Mouse (Mus musculus): ENCODE measurements around the gene Psmg1. TPM values are rescaled to one million over a fixed set of nuclear protein-coding genes. Genes with fewer than 3 reads are reported as not detected.
"Not testable (repeated sequence)": the region's sequence is repeated elsewhere in the genome, so short reads cannot be mapped to it uniquely, and the experiment has no call there.

The Psmg1 gene
- polyA plus RNA-seq, 1 experiment from 2014 or later: 70.5 TPM

DNA sequence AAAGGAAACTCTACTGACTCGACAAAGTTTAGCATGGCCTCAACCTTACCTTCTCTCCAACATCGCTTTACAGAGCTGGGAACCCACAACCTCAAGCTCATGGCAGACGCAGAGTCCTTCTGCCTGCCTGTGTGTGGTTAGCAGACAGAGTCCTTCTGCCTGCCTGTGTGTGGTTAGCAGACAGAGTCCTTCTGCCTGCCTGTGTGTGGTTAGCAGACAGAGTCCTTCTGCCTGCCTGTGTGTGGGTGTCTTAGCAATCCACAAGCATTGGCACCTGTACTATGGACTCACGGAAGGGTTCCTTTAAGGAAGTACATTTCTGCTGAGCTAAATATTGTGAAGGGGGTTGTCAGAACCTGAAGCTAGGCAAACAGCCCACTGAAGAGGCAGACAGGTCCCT lies 3.8 kb upstream of the Psmg1 start:
- not testable (repeated sequence) for H3K27me3 ChIP-seq; H3K9ac ChIP-seq; H3K4me3 ChIP-seq; ATAC-seq (ENCODE audit: low FRiP score); H3K27ac ChIP-seq; H3K4me2 ChIP-seq (replicated peaks); H3K9me3 ChIP-seq (replicated peaks)
- Histone ChIP-seq H3K4me1 (peaks cover 11% of the 10 kb centered on the region), H3K36me3 (peaks cover 38% of the 10 kb centered on the region)
- 90% methylated on average over 4 of the region's 4 CpGs for WGBS

DNA sequence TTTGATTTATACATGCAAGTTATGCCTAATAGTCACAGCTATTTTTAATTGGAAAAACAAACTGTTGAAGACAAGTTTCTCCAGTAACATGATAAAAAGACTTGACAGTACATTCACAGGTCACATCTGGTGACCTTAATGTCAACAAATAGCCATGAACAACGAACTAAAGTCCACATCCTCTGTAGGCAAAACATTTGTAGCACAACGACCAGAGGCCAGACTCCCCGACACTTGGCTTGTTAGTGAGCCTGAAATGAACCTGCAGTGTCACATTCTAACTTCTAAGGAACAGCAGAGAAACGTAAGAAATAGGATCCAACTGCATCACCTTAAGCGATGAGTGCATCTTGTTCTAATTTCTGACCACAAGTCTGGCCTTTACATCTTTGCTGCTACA lies 1.8 kb upstream of the Psmg1 start:
- H3K27me3 ChIP-seq: no peaks in the 10 kb centered on the region
- no peak overlapping the region for H3K4me2 ChIP-seq (replicated peaks)
- H3K4me3 ChIP-seq: no peak overlapping the region
- no peak for ATAC-seq (ENCODE audit: low FRiP score)
- peaks cover 13% of the 10 kb centered on the region for H3K4me1 ChIP-seq
- H3K27ac ChIP-seq: no peak overlapping the region
- WGBS: 74% methylated on average over 5 of the region's 5 CpGs
- H3K9me3 ChIP-seq (replicated peaks): no peaks in the 10 kb centered on the region
- H3K9ac ChIP-seq: no peak overlapping the region
- H3K36me3 ChIP-seq: peaks cover 32% of the 10 kb centered on the region

DNA sequence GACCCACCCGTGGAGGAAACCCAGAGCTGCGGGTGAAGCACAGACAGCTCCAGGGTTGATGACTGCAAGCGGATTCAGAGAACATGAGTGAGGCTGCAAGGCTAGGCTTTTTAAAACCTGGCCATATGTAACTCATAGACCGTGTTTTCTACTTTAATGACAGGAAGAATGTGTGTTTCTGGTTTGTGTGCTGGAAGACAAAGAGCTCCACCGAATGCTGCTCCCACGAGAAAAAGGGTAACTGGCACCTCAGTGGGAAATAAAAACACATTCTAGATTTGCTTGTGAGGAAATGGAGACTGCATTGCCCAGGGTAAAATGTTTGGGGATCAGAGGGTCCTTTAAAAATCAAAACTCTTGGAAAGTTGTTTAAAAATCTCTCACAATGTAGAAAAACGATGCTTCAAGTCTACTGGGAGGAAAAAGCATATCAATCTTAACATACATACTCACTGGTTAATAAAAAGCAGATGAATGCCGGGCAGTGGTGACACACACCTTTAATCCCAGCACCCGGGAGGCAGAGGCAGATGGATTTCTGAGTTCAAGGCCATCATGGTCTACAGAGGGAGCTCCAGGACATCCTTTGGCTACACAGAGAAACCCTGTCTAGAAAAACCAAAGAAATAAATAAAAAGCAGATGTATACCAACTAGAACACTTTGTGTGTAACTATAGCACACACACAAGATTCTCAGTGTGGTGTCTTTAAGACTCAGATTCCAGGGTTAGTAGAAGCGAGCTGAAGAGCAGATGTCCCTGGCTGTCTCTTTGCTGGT lies 551 bp upstream of the Psmg1 start:
- H3K9ac ChIP-seq: peak overlapping the region; percentile 84
- peaks cover 32% of the 10 kb centered on the region for H3K36me3 ChIP-seq
- H3K9me3 ChIP-seq (replicated peaks): no peaks in the 10 kb centered on the region
- H3K27me3 ChIP-seq: no peaks in the 10 kb centered on the region
- peak overlapping the region; percentile 70 for H3K4me2 ChIP-seq (replicated peaks)
- ATAC-seq (ENCODE audit: low FRiP score): no peak
- 9% methylated on average over 10 of the region's 10 CpGs for WGBS
- H3K4me1 ChIP-seq: peaks cover 13% of the 10 kb centered on the region
- peak overlapping the region; percentile 71 for H3K4me3 ChIP-seq
- peak overlapping the region; percentile 83 for H3K27ac ChIP-seq

DNA sequence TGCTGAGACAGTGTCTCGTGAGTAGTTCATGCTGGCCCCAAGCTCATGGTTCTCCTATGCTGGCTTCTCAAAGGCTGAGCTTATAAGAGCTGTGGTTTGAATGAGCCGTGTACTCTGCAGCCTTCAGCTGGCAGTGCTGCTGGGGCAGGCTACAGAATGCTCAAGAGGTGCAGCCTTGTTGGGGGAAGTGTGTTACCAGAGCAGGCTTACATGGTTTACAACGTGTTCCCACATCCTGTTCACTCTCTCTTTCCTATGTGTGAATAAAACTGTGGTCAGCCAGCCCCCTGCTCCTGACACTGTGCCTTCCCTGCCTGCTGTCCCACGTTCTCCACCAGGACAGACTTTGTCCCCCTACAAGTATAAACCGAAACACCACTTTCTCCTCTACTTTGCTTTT lies 5.8 kb downstream of the Psmg1 start:
- H3K4me1 ChIP-seq: peaks cover 4% of the 10 kb centered on the region
- no peak overlapping the region for H3K9ac ChIP-seq
- H3K9me3 ChIP-seq (replicated peaks): no peaks in the 10 kb centered on the region
- no peaks in the 10 kb centered on the region for H3K27me3 ChIP-seq
- H3K4me2 ChIP-seq (replicated peaks): no peak overlapping the region
- no peak overlapping the region for H3K27ac ChIP-seq
- WGBS: 87% methylated on average over 5 of the region's 5 CpGs
- ATAC-seq (ENCODE audit: low FRiP score): no peak
- peaks cover 48% of the 10 kb centered on the region for H3K36me3 ChIP-seq
- H3K4me3 ChIP-seq: no peak overlapping the region

DNA sequence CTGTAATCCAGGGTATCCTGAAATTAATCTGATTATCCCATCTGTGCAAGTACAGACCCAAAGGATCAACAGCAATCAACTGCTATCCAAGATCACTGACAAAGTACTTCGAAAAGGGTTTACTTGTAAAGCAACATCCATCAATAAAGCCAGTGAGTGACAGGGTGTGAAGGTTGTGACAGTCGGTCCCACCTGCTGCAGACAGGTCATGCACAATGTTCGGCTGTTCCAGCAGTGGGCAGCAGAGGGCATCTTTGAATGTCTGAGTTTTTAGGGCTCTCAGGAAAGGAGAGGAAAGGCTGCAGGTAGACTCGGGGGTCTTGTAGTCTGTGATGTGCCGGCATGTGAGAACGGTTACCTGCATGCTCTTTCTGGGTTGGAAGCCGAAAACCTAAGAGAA lies 7.2 kb downstream of the Psmg1 start:
- peaks cover 56% of the 10 kb centered on the region for H3K36me3 ChIP-seq

DNA sequence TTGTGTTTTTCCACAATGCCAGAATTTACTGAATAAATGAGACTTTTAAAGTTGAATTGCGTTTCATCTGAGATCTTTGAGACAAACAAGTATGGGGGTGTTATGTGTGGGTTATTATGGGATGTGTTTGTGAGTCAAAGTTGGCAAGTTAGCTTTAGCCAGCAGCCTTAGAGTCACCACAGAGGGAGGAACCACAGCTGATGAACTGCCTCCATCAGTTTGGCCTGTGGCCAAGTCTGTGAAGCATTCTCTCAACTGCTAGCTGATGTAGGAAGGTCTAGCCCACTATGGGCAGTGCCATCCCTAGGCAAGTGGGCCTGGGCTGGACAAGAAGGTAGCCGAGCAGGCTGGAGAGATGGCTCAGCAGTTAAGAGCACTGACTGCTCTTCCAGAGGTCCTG lies 19.9 kb downstream of the Psmg1 start:
- ATAC-seq (ENCODE audit: low FRiP score): no peak
- H3K9me3 ChIP-seq (replicated peaks): no peaks in the 10 kb centered on the region
- WGBS: 90% methylated on average over 2 of the region's 2 CpGs
- H3K27ac ChIP-seq: no peak overlapping the region
- no peaks in the 10 kb centered on the region for H3K27me3 ChIP-seq
- H3K4me1 ChIP-seq: no peaks in the 10 kb centered on the region
- H3K36me3 ChIP-seq: no peaks in the 10 kb centered on the region
- no peak overlapping the region for H3K4me2 ChIP-seq (replicated peaks)
- H3K4me3 ChIP-seq: no peak overlapping the region
- no peak overlapping the region for H3K9ac ChIP-seq

More for the DNA sequence above, 7.2 kb downstream of the Psmg1 start:
- H3K9me3 ChIP-seq (replicated peaks): no peaks in the 10 kb centered on the region
- no peak overlapping the region for H3K9ac ChIP-seq
- H3K4me3 ChIP-seq: no peak overlapping the region
- no peak overlapping the region for H3K27ac ChIP-seq
- H3K4me2 ChIP-seq (replicated peaks): no peak overlapping the region
- WGBS: 83% methylated on average over 7 of the region's 7 CpGs
- H3K27me3 ChIP-seq: no peaks in the 10 kb centered on the region
- H3K4me1 ChIP-seq: no peaks in the 10 kb centered on the region
- ATAC-seq (ENCODE audit: low FRiP score): no peak

DNA sequence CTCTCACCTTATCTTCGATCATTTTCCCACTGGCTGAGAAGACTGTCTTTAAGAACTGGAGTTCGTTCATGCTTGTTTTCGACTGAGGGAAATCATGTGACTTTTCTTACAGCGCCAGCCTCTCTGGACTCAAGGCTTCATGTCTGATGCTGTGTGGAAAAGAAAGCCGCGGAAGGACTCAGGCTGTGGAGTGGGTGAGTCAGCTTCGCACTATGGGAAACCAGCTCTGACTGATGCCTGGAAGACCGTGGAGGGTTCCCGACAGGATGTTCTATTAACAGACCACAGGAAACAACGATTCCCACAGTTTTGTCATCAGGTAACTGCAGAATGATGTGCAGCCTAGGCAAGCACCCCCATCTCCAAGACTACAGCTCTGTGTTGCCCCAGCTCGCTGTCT lies 23.3 kb downstream of the Psmg1 start:
- no peak for ATAC-seq (ENCODE audit: low FRiP score)
- no peaks in the 10 kb centered on the region for H3K36me3 ChIP-seq
- WGBS: 88% methylated on average over 11 of the region's 11 CpGs
- H3K27ac ChIP-seq: no peak overlapping the region
- H3K4me1 ChIP-seq: no peaks in the 10 kb centered on the region; the same call in 1 of the 2 replicates
- no peaks in the 10 kb centered on the region for H3K9me3 ChIP-seq (replicated peaks)
- no peaks in the 10 kb centered on the region for H3K27me3 ChIP-seq
- H3K9ac ChIP-seq: no peak overlapping the region
- no peak overlapping the region for H3K4me3 ChIP-seq
- H3K4me2 ChIP-seq (replicated peaks): no peak overlapping the region

DNA sequence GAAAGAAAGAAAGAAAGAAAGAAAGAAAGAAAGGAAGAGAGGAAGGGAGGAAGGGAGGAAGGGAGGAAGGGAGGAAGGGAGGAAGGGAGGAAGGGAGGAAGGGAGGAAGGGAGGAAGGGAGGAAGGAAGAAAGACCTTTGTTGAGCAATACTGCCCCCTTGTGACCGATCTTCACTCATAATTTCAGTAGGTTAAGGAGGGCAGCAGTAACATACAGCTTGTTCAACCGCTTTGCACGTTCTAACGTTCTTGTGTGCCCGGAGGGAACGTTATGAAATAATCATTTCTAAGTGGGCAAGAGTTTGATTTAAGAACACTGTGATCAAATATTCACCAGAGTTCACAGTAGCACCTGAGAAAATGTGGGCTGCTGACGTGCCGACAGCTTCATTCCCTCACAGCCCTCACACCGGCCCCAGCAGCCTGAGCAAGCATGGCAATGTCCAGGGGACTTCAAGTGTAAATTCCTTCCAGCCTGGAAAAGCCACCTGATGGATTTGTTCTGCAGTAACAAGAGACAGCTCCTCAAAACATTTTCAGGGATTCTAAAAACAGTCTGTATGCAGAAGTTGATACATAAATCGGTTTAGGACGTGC lies 26.2 kb downstream of the Psmg1 start:
- H3K9me3 ChIP-seq (replicated peaks): no peaks in the 10 kb centered on the region

DNA sequence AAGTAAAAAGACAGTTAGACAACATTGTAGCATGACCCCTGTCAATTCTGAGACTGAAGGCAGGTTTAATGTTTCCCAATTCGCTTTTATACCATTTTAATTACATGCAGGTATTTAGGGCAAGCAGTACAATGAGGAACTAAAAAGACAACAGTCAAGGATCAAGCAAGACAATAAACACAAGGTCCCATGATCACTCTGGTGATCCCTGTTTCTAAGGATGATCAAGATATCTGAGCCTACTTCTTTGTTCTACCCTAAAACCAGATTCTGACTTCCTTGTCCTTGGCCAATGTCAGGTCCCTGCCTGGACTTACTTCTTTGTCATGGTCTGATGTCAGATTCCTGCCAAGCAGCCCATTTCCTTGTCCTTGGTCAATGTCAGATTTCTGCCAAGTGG lies 29.3 kb downstream of the Psmg1 start:
- H3K27me3 ChIP-seq; ATAC-seq (ENCODE audit: low FRiP score); H3K4me2 ChIP-seq (replicated peaks); H3K4me1 ChIP-seq; H3K4me3 ChIP-seq; H3K9me3 ChIP-seq (replicated peaks); H3K36me3 ChIP-seq; H3K9ac ChIP-seq; H3K27ac ChIP-seq: not testable (repeated sequence)
- WGBS: 69% methylated on average over 1 of the region's 1 CpGs

More for the DNA sequence above, 26.2 kb downstream of the Psmg1 start:
- Histone ChIP-seq H3K36me3 (no peaks in the 10 kb centered on the region), H3K27me3 (no peaks in the 10 kb centered on the region), H3K27ac (no peak overlapping the region), H3K4me2 (replicated peaks) (no peak overlapping the region), H3K9ac (no peak overlapping the region), H3K4me3 (no peak overlapping the region), H3K4me1 (no peaks in the 10 kb centered on the region; the same call in 1 of the 2 replicates)
- 48% methylated on average over 11 of the region's 11 CpGs for WGBS
- ATAC-seq (ENCODE audit: low FRiP score): no peak

DNA sequence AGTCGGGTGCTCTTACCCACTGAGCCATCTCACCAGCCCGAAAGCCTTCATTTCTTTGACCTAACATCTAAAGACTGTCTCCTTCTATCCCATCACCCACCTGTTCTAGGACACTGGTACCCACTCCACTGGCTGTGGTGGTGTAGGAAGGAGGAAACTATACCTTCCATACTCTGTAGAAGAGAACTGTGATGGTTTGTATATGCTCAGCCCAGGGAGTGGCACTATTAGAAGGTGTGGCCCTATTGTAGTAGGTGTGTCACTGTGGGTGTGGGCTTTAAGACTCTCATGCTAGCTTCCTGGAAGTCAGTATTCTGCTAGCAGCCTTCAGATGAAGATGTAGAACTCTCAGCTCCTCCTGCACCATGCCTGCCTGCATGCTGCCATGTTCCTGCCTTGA lies 30.1 kb downstream of the Psmg1 start:
- not testable (repeated sequence) for H3K4me1 ChIP-seq; H3K9ac ChIP-seq; H3K4me3 ChIP-seq; H3K27ac ChIP-seq; ATAC-seq (ENCODE audit: low FRiP score); H3K27me3 ChIP-seq; H3K4me2 ChIP-seq (replicated peaks); H3K36me3 ChIP-seq; H3K9me3 ChIP-seq (replicated peaks)
- WGBS: 100% methylated on average over 2 of the region's 2 CpGs

DNA sequence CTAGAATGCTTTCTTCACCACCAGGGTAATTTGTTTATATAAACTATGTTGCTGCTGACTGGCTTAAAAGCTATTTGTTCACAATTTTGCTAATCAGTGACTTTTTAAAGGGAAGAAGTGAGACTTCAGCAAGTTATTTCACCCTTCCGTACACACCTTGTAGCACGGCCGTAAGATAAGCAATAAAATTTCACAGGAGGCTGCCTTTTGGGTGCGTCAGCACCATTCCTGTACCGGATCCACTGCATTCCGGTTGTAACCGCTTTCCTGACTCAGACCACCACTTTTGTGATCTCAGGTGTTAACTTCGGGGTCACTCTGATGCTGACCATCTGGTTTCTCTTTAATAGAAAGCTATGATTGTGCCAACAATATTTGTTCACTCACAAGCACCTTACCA lies 32.7 kb downstream of the Psmg1 start:
- H3K4me2 ChIP-seq (replicated peaks): no peak overlapping the region
- H3K36me3 ChIP-seq: no peaks in the 10 kb centered on the region
- H3K27me3 ChIP-seq: no peaks in the 10 kb centered on the region
- no peak overlapping the region for H3K9ac ChIP-seq
- ATAC-seq (ENCODE audit: low FRiP score): no peak
- no peak overlapping the region for H3K4me3 ChIP-seq
- no peaks in the 10 kb centered on the region; the same call in 1 of the 2 replicates for H3K4me1 ChIP-seq
- H3K27ac ChIP-seq: no peak overlapping the region
- 90% methylated on average over 8 of the region's 8 CpGs for WGBS
- no peaks in the 10 kb centered on the region for H3K9me3 ChIP-seq (replicated peaks)

DNA sequence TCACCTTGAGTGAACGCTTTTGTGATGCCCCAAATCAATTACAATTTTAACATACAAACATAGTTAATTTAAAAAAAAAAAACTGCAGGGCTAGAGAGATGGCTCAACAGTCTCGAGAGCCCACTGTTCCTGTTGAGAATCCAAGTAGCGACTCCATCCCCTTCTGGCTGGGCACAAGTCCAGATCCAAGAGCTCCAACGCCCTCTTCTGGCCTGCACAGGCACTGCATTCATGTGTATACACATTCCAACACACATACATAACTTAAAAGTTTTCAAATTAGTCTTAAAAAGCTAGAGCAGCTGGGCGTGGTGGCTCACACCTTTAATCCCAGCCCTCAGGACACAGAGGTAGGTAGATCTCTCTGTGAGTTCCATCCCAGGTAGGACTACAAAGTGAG lies 34.1 kb downstream of the Psmg1 start:
- no peaks in the 10 kb centered on the region for H3K27me3 ChIP-seq
- no peaks in the 10 kb centered on the region for H3K9me3 ChIP-seq (replicated peaks)
- no peaks in the 10 kb centered on the region for H3K4me1 ChIP-seq
- no peak overlapping the region for H3K4me2 ChIP-seq (replicated peaks)
- H3K4me3 ChIP-seq: no peak overlapping the region
- H3K27ac ChIP-seq: no peak overlapping the region
- no peak for ATAC-seq (ENCODE audit: low FRiP score)
- 72% methylated on average over 5 of the region's 5 CpGs for WGBS
- H3K9ac ChIP-seq: no peak overlapping the region
- no peaks in the 10 kb centered on the region for H3K36me3 ChIP-seq
